Mouse (Mus musculus) heart, adult 11 months (tissue): Measurements from ENCODE around the gene Defb45.

Experiments used
- DNase-seq: peaks from one replicate; pipeline ENCODE4 v3.0.0; 2022

Defb45 gene

DNA sequence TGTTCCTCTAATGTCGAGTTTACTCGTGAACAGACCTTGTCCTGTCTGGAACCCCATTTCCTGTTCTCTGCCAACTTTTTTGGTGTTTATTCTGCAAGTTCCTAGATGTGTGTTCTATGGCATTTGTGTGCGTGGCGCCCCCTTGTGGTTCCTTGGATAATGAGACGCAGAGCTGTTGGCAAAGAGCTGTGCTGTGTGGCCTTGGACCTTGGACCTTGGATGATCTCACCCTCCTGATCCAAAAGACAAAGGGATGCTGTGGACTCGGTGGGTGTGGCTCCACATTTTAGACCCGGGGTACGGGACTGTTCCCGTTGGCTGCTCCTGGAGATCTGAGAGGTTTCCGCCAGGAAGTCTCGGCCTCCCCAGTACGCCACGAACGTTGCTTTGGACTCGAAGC, 4.9 kb upstream of the Defb45 start, which contains the start of gene Defb36:
Gene Defb36 (plus strand): TSS at position 271 of the 400 bp plus-strand sequence.
- DNase-seq, result no peak

DNA sequence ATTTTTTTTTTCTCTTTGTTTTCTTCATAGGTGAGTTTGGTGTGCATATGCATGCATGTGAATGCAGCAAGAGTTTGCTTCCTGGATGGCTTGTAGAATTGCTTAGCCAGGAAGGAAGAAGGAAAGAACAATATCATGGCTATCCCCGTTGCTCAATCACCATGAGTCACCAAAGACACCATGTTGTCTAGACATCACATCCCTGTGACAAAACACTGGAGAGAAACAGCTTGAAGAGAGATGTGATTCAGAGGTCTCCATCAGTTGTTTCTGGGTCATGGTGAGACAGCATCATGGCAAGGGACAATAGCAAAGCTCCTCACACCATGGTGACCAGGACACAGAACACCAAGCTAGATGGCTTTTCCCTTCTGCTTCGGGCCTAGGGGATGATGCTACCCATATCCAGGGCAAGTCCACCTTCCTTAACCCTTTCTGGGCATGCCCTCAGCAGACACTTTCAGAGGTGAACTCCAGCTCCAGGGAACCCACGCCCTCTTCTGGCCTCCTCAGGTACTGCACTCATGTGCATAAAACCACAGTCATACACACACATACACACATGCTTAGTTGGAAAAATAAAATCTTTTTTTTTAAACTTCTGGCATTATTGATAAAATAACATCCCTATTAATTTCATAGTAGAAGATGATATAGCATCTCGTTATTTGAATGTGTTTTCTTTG, 2.2 kb upstream of the Defb45 start:
- DNase-seq, result no peak

DNA sequence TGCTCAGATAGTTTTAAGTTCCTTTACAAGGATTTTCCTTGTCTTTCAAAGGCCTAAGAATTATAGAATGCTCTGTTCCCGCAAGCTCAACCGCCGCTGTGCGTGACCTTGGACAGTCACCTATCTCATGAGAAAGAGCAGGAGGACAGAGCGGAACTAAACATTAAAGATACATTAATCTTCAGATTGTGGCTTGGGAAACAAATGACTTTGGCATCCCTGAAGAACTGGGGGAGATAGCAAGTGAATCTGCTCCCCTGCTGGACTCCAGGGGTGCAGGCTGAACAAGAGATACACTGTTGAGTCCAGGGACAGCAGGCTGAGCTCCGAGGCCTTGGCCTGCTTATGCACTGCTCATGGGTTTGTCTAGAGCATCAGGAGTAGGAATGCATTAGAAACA, 877 bp upstream of the Defb45 start:
- DNase-seq, result no peak

DNA sequence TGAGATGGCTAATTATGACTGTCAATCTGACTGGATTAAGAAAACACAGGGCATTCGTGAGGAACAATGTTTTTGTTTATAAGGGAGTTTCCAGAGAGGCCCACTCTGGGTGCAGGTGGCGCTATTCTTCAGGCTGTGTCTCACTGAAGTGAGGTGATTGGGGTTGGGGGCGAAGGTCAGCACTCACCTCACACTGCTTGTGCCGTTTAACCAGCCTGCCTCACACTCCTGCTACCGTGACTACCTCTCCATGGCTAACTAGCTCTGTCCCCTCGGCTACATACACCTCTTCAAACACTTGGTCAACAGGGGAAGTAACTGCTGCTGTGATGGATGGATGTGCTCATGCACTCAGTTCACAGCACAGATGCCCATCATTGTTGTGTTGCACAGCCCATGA, 10.2 kb downstream of the Defb45 start:
- DNase-seq, result no peak

DNA sequence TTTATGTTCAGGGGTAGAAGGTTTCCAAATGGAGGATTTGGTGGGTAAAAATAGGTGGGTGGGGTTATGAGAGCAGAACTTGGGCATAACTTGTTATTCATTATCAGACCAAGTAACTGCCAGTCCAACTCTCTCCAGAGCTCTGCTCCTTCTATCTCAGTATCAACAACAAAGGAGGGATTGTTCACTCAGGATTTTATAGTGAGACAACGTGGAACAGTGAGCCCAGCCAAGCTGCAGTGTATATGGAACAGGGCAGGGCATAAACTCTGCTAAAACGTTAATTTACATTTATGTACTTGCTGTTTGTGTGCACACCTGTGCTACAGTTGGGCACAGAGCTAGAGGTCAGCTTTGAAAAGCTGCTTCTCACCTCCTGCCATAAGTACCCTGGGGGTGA, 10.7 kb downstream of the Defb45 start:
- DNase-seq, result no peak

DNA sequence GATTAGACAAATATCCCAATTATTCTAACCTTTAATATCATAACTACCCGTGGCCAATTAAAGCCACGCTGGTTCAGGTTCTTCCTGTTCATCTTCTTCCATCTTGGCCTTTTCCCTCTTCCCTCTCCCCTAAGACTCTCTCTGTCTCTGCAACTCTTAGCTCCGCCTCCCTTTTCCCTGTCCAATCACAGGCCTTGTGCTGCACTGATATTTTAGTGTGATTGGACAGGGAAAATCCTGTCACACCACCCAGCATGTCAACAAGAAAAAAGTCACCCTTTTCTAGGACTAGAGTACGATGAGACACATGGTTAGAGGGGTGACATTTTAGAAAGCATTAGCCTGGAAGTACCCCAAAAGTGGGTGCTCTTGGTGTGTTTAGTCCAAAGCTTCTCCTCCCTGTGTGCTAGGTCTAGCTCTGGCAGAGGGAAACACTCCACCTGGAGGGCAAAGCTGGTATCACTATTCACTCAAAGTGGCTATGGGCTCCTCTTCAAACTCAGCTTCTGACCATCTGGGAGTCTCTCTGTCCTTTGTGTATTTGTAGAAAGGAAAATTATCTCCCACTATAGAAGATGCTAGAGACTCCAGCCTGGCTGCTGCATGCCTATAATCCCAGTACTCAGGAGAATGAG, 12.2 kb downstream of the Defb45 start:
- DNase-seq, result no peak

DNA sequence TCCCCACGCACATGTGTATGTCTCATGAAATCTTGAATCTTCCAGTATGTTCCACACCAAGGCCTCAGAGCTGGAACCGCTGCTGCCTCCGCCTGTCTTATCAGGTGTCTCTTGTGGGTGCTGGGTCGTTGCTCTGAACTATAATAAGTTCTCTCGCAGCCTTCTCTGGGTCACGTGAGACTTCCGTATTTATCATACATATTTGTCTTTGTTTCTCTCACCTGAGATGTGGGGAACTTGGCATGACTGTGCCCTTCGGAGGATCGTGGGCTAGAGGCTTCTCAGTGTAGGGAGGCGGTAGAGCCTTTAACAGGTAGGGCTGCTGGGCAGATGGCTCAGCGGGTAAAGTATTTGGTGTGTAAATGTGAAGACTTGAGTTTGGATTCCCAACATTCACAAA, 18.6 kb downstream of the Defb45 start:
- no peak for DNase-seq

DNA sequence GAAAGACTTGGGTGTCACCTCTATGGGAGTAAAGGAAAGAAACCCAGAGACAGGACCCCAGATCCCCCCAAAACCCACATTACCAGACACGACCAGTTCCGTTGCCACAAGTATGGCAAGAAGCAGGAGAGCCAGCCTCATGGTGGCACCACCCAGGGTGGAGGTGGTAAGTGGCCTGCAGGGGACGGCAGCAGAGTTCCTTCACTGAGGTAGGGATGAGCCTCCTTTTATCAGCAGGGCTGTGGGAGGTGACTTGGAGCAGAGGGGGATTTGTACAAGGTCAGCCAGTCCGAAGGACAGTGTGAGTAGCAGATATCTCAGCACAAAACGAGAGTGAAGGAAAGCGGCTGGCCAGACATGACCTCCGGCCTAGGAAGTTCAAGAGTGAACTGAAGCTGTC, 19.1 kb downstream of the Defb45 start, which contains the start of gene Defb19:
Gene Defb19 (minus strand): TSS at position 206 of the 400 bp plus-strand sequence.
- no peak for DNase-seq

DNA sequence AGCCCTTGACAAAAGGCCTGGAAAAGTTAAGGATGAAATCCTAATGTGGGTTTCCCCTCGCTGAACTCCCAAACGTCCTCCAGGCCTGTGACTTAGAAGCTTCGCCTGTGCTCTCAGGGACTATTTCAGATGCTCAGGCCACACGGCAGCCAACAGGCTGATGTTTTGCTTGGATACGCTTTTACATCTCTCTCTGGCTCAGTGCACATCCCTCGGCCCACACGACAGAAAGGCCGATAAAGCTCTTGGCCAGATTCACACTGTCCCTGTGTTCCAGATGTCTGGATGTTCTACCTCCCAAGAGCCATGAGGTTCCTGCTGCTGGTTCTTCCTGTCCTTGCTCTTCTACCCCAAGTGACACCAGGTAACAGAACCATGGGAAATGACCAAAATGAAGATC, 25.7 kb downstream of the Defb45 start:
- DNase-seq, result peak; percentile 91

DNA sequence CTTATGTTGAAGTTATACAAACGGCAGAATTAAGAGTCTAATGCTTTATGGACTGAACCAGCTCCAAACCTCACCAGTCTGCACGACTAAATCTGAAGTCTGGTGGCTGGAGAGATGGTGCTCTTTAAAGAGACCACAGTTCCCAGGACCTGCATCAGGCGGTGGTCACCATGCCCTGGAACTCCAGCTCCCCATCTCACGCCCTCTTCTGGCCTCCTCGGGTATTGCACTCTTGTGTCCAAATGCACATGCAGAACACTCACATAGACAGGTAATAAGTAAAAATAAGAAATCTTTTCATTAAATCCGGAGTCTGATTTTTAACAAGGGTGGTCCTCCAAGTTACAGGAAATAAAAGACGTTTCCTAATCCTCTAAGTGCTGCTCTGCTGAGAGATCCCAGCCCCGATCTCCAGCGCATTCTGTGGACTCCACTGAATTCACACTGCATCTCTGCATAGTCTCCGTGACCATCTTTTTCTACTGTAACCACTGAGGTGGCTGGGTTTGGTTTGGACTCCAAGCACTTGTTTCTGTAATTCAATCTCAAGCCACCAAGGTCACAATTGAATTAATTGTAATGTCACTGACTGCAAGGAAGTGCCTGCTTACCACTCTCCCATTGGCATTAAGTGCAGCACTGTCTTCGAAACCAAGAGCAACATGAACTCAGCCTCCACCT, 26.9 kb downstream of the Defb45 start, which contains the start of gene Defb21:
Gene Defb21 (plus strand): TSS at position 631 of the 681 bp plus-strand sequence.
- DNase-seq, result no peak

DNA sequence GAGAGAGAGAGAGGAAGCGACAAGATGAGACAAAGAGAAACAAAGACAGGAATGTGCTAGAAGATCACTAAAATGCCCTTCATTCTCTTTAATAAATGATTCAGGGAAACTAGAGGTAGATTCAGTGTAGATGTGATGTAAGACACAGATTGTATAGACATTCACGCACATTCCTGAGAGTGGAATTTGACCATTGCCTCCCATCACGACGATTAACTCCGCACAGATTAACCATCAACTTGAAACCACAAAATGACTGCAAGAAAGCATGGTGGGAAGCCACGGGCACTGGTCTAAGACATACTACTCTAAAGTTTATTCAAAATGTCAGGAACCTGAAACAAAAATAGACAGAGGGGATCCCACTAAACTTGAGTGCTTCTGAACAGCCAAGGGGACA, 28.9 kb downstream of the Defb45 start:
- DNase-seq, result no peak

DNA sequence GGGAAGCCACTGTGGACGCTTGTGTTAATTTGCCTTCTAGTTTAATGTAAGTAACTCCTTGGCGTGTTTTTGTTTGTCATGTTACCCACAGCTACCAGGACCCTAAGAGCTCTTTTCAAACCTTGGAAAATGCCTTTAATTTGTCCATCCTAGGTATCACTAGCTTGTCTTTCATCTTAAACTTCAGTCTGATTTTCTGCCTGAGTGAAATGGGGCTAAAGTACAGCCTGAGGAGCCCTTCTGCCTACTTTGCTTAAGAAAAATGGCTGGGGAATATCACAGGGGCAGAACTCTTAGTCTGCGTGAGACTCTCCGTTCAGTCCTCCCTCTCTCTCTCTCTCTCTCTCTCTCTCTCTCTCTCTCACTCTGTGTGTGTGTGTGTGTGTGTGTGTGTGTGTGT, 29.3 kb downstream of the Defb45 start:
- DNase-seq, result no peak

DNA sequence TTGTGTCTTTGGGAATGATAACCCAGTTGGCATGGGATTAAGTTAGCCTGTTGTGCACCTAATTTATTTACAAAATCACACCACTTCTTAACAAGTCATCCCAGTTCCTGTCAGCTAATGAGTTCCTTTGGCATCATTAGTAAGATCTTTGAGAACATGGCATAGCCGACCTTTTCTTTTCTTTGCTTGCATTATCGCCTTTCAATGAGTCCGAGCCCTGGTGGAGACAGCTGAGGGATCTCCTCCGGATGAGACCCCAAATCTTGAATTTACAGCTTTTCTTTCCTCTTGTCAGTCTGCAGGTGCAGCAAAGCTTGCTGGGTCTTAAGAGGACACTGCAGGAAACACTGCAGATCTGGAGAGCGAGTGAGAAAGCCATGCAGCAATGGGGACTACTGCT, 30.2 kb downstream of the Defb45 start, which contains the start of gene Gm17416:
Gene Gm17416 (plus strand): TSS at position 301 of the 400 bp plus-strand sequence.
- peak; percentile 55 for DNase-seq

DNA sequence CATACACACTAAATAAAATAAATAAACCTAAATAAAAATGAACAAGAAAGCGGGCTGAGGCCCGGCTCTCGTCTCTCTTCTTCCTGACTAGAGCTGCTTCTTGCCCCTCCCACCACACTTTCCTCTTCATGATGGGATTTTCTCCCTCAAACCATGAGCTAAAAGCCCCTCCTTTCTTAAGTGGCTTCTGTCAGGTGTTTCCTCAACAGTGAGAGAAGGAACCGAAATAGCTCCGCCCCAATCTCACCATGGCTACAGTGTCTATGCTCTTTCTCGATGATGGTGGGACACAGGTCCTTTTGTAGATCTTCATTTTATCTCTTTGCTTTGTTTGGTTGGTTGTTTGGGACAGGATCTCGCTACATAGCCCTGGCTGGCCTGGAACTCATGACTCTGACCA, 42.5 kb downstream of the Defb45 start:
- DNase-seq, result no peak

DNA sequence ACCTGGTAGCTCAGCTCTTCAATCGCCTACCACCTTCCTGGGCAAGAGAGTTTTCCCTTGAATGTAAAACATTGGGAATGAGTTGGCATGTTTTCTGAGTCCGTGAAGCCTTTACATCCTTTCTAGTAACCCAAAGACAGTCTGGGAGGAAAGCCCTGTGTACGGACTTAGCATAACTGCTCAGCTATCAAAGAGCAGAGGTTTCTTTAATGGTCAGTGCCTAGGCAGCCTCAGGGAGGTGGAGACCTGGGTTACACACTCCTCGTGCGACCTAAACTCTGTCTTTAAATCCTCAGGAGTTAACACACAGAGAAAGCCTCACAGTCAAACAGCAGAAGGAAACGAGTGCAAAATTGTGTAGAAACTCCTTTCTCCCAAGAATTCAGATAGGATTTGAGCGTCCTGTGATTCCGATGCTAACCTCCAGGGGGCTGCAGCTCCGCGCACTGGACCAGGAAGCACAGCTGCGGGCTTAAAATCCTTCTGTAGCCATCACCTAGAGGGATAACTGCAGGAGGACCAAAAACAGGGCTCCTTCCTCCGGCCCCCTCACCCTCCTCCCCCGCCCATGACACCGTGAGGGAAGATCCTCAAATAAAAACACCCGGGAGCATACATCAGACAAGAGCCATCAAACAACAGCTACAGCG, 45.3 kb downstream of the Defb45 start:
- peak; percentile 72 for DNase-seq

DNA sequence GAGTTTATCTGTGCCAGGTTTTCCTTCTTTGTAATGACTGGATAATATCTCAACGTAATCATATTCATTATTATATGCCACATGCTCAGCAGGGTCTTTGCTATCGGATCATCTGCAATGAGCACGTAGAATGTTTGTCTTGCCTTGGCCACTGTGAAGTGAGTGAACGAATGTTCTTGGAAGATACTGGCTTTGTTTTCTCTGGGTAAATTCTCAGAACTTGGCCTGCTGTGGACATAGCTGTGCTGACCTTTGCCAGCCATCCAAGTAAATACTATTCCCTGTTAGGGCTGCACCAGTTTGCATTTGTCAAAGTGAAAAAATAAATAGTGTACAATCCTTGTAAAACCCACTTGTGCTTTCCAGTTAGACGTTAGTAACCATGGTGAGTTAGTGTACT, 51.1 kb downstream of the Defb45 start:
- DNase-seq, result no peak

DNA sequence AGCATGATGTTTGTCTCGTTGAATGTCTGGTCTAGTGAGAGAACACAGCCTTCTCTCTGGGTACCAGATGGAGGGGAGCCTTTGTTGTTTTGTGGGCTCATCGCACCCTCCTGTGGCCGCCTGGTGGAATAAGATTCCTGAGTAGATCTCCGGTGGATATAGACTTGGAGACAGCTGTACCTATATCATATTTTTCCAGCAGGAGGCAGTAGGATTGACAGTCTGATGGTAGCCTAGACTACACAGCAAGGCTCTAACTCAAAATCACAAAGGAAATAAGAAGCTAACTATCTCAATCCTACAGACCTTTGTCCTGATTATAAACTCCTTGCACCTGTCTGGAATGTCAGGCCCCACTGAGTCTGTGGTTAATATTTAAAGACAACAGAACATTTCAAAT, 54.5 kb downstream of the Defb45 start:
- no peak for DNase-seq

DNA sequence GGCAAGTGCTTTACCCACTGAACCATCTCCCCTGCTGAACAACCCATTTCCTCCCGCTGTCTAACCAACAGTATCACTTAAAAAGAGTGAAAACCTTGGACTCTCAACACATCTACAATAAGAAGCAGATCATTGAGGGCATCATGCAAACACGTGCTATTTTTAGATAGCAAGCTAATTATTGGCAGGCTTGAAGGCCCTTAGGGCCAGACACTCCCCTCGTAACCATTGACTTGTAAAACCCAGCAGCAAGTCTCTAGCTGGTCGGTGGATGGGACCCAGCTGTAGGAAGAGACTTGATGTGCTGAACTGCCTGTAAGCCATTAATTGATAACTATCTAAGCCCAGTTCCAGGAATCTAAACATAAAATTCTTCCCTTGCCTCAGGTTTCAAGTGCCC, 55.7 kb downstream of the Defb45 start:
- DNase-seq, result no peak
